Mouse (Mus musculus) midbrain, embryonic 12.5 days (tissue): ENCODE measurements around the gene Gm6583. TPM values are rescaled to one million over a fixed set of nuclear protein-coding genes. Genes with fewer than 3 reads are reported as not detected.

Source experiments
- ATAC-seq: fragments of 200-750 bp; cut with Nextera tagmentation; 2 replicates; pipeline ENCODE4 v1.8.0; 2017; ENCODE audit warnings: low read depth, moderate TSS enrichment, moderate library complexity; ENCODE audit not compliant: low FRiP score
- H3K27ac ChIP-seq: fragments of 300-500 bp; sonication (generic); replicated peaks from 2 replicates; pipeline ENCODE4 v1.5.1; 2016; ENCODE audit warnings: mild to moderate bottlenecking
- H3K27me3 ChIP-seq: fragments of 300-500 bp; sonication (generic); 2 replicates; pipeline ENCODE4 v1.6.1; 2016; ENCODE audit warnings: mild to moderate bottlenecking
- H3K36me3 ChIP-seq: fragments of 300-500 bp; sonication (generic); 2 replicates; pipeline ENCODE4 v1.6.1; 2016
- H3K4me1 ChIP-seq: fragments of 300-500 bp; sonication (generic); 2 replicates; pipeline ENCODE4 v1.6.1; 2016
- H3K4me2 ChIP-seq: fragments of 300-500 bp; sonication (generic); replicated peaks from 2 replicates; pipeline ENCODE4 v1.6.1; 2016; ENCODE audit warnings: mild to moderate bottlenecking, moderate library complexity
- H3K4me3 ChIP-seq: fragments of 300-500 bp; sonication (generic); 2 replicates; pipeline ENCODE4 v1.5.1; 2016; ENCODE audit warnings: mild to moderate bottlenecking
- H3K9ac ChIP-seq: fragments of 300-500 bp; sonication (generic); replicated peaks from 2 replicates; pipeline ENCODE4 v1.6.1; 2016; ENCODE audit warnings: mild to moderate bottlenecking, moderate library complexity
- H3K9me3 ChIP-seq: fragments of 300-500 bp; sonication (generic); 2 replicates; pipeline ENCODE4 v1.6.1; 2016; ENCODE audit warnings: mild to moderate bottlenecking
- WGBS: fragments of 180-500 bp; shearing (Covaris S2); methylation state at CpG from one replicate; pipeline ENCODE4 v1.1.7; 2016; 5-methylcytosine and 5-hydroxymethylcytosine counted together
- polyA plus RNA-seq: library from polyadenylated mRNA; unstranded; fragments of >200 nt; fragmentation: Nextera tagmentation; extraction: Ambion mirVana; gene quantifications from 2 replicates; pipeline ENCODE4 v1.2.1, GENCODE M21; 2016

The Gm6583 gene
- polyA plus RNA-seq: 0.26 and 0.30 TPM in 2 replicates

- WGBS: 69% methylated on average over 12 of the region's 13 CpGs
- Histone ChIP-seq H3K36me3 (peaks cover 65% of the 10 kb centered on the region), H3K27me3 (no peaks in the 10 kb centered on the region), H3K9me3 (no peaks in the 10 kb centered on the region), H3K27ac (no peak within 1 kb of the TSS), H3K4me3 (no peak within 1 kb of the TSS), H3K4me2 (no peak within 1 kb of the TSS), H3K4me1 (no peaks in the 10 kb centered on the region), H3K9ac (no peak within 1 kb of the TSS)
- ATAC-seq: no peak
These were observed at the start of gene Gm6583 for GRCm38 (mm10) chr5:112355910-112356309. Gene Gm6583, minus strand, starts transcription at chr5:112356033.

GRCm38 (mm10) chr5:112402437-112402836, 46.6 kb upstream of the Gm6583 start:
- WGBS: 64% methylated on average over 3 of the region's 3 CpGs
- Histone ChIP-seq H3K9me3 (no peaks in the 10 kb centered on the region), H3K27me3 (no peaks in the 10 kb centered on the region), H3K27ac (no peak overlapping the region), H3K4me2 (no peak overlapping the region), H3K4me3 (no peak overlapping the region), H3K36me3 (no peaks in the 10 kb centered on the region), H3K9ac (no peak overlapping the region), H3K4me1 (no peaks in the 10 kb centered on the region)
- no peak for ATAC-seq

- ATAC-seq: no peak
- H3K36me3 ChIP-seq: no peaks in the 10 kb centered on the region
- H3K4me2 ChIP-seq: no peak overlapping the region
- no peaks in the 10 kb centered on the region for H3K27me3 ChIP-seq
- 70% methylated on average over 10 of the region's 10 CpGs for WGBS
- peaks cover 17% of the 10 kb centered on the region for H3K4me1 ChIP-seq
- no peak overlapping the region for H3K27ac ChIP-seq
- H3K9me3 ChIP-seq: no peaks in the 10 kb centered on the region
- no peak overlapping the region for H3K4me3 ChIP-seq
- H3K9ac ChIP-seq: no peak overlapping the region
These were observed 43.5 kb upstream of the Gm6583 start for GRCm38 (mm10) chr5:112399284-112399683.

- WGBS: 82% methylated on average over 18 of the region's 18 CpGs
- Histone ChIP-seq H3K4me2 (no peak overlapping the region), H3K27me3 (peaks cover 25% of the 10 kb centered on the region), H3K36me3 (peaks cover 10% of the 10 kb centered on the region), H3K4me1 (peaks cover 32% of the 10 kb centered on the region), H3K4me3 (no peak overlapping the region), H3K27ac (peak overlapping the region; percentile 26; the same call in 1 of the 2 replicates), H3K9ac (no peak overlapping the region), H3K9me3 (no peaks in the 10 kb centered on the region)
- ATAC-seq: no peak
These were observed 40.2 kb upstream of the Gm6583 start for GRCm38 (mm10) chr5:112396066-112396465.

GRCm38 (mm10) chr5:112394779-112395443, 39.1 kb upstream of the Gm6583 start, which contains the start of gene Asphd2:
Gene Asphd2, minus strand, starts transcription at chr5:112394866.
- no peaks in the 10 kb centered on the region for H3K9me3 ChIP-seq
- peak within 1 kb of the TSS; percentile 77 for H3K9ac ChIP-seq
- peaks cover 16% of the 10 kb centered on the region for H3K36me3 ChIP-seq
- under 1% methylated on average over 59 of the region's 67 CpGs for WGBS
- H3K4me3 ChIP-seq: peak within 1 kb of the TSS; percentile 69
- peak; percentile 89 for ATAC-seq
- H3K27me3 ChIP-seq: peaks cover 25% of the 10 kb centered on the region
- H3K4me1 ChIP-seq: peaks cover 34% of the 10 kb centered on the region
- peak within 1 kb of the TSS; percentile 89 for H3K4me2 ChIP-seq
- H3K27ac ChIP-seq: peak within 1 kb of the TSS; percentile 84

GRCm38 (mm10) chr5:112394415-112394763, 38.6 kb upstream of the Gm6583 start:
- ATAC-seq: peak; percentile 81
- peaks cover 25% of the 10 kb centered on the region for H3K27me3 ChIP-seq
- peak overlapping the region; percentile 84 for H3K27ac ChIP-seq
- peak overlapping the region; percentile 89 for H3K4me2 ChIP-seq
- H3K36me3 ChIP-seq: peaks cover 19% of the 10 kb centered on the region
- H3K9ac ChIP-seq: peak overlapping the region; percentile 77
- peaks cover 40% of the 10 kb centered on the region for H3K4me1 ChIP-seq
- H3K9me3 ChIP-seq: no peaks in the 10 kb centered on the region
- 2% methylated on average over 10 of the region's 28 CpGs for WGBS
- peak overlapping the region; percentile 69 for H3K4me3 ChIP-seq

GRCm38 (mm10) chr5:112393741-112394414, 38.0 kb upstream of the Gm6583 start:
- Histone ChIP-seq H3K4me3 (peak overlapping the region; percentile 69), H3K4me1 (peaks cover 41% of the 10 kb centered on the region), H3K36me3 (peaks cover 24% of the 10 kb centered on the region), H3K27ac (peak overlapping the region; percentile 84), H3K9me3 (no peaks in the 10 kb centered on the region), H3K27me3 (peaks cover 25% of the 10 kb centered on the region), H3K9ac (peak overlapping the region; percentile 77), H3K4me2 (peak overlapping the region; percentile 89)
- ATAC-seq: peak; percentile 31
- 7% methylated on average over 16 of the region's 18 CpGs for WGBS

GRCm38 (mm10) chr5:112391676-112392323, 36.0 kb upstream of the Gm6583 start:
- no peak overlapping the region for H3K4me3 ChIP-seq
- H3K27ac ChIP-seq: no peak overlapping the region
- no peak overlapping the region for H3K4me2 ChIP-seq
- peaks cover 40% of the 10 kb centered on the region for H3K36me3 ChIP-seq
- 72% methylated on average over 27 of the region's 27 CpGs for WGBS
- no peak overlapping the region for H3K9ac ChIP-seq
- peaks cover 25% of the 10 kb centered on the region for H3K27me3 ChIP-seq
- H3K4me1 ChIP-seq: peaks cover 41% of the 10 kb centered on the region
- no peak for ATAC-seq
- no peaks in the 10 kb centered on the region for H3K9me3 ChIP-seq

- 62% methylated on average over 16 of the region's 16 CpGs for WGBS
- H3K27ac ChIP-seq: no peak overlapping the region
- H3K9ac ChIP-seq: no peak overlapping the region
These were observed 35.2 kb upstream of the Gm6583 start for GRCm38 (mm10) chr5:112391002-112391401.

GRCm38 (mm10) chr5:112389352-112389751, 33.5 kb upstream of the Gm6583 start:
- Histone ChIP-seq H3K36me3 (peaks cover 64% of the 10 kb centered on the region), H3K27me3 (peaks cover 25% of the 10 kb centered on the region), H3K4me2 (0 out of 2 replicates have a peak overlapping the region, but pooled peaks have one; percentile 7), H3K9me3 (no peaks in the 10 kb centered on the region), H3K9ac (no peak overlapping the region), H3K4me1 (peaks cover 25% of the 10 kb centered on the region), H3K27ac (no peak overlapping the region), H3K4me3 (no peak overlapping the region)
- ATAC-seq: no peak
- WGBS: 78% methylated on average over 9 of the region's 9 CpGs

More at GRCm38 (mm10) chr5:112391002-112391401, 35.2 kb upstream of the Gm6583 start:
- Histone ChIP-seq H3K4me1 (peaks cover 35% of the 10 kb centered on the region), H3K27me3 (peaks cover 25% of the 10 kb centered on the region), H3K9me3 (no peaks in the 10 kb centered on the region), H3K4me3 (no peak overlapping the region), H3K36me3 (peaks cover 48% of the 10 kb centered on the region), H3K4me2 (no peak overlapping the region)
- ATAC-seq: no peak

- Histone ChIP-seq H3K9ac (no peak overlapping the region), H3K4me1 (peaks cover 21% of the 10 kb centered on the region), H3K9me3 (no peaks in the 10 kb centered on the region), H3K4me2 (no peak overlapping the region), H3K4me3 (no peak overlapping the region), H3K36me3 (peaks cover 58% of the 10 kb centered on the region), H3K27ac (no peak overlapping the region), H3K27me3 (no peaks in the 10 kb centered on the region)
- no peak for ATAC-seq
- WGBS: 76% methylated on average over 2 of the region's 2 CpGs
These were observed 30.1 kb upstream of the Gm6583 start for GRCm38 (mm10) chr5:112385973-112386372.
